Mouse (Mus musculus): ENCODE data around the gene Pcsk5. TPM values are rescaled to one million over a fixed set of nuclear protein-coding genes. Genes with fewer than 3 reads are reported as not detected.

The Pcsk5 gene
- polyA plus RNA-seq, 1 experiment from 2014 or later, result 5.2 TPM

DNA sequence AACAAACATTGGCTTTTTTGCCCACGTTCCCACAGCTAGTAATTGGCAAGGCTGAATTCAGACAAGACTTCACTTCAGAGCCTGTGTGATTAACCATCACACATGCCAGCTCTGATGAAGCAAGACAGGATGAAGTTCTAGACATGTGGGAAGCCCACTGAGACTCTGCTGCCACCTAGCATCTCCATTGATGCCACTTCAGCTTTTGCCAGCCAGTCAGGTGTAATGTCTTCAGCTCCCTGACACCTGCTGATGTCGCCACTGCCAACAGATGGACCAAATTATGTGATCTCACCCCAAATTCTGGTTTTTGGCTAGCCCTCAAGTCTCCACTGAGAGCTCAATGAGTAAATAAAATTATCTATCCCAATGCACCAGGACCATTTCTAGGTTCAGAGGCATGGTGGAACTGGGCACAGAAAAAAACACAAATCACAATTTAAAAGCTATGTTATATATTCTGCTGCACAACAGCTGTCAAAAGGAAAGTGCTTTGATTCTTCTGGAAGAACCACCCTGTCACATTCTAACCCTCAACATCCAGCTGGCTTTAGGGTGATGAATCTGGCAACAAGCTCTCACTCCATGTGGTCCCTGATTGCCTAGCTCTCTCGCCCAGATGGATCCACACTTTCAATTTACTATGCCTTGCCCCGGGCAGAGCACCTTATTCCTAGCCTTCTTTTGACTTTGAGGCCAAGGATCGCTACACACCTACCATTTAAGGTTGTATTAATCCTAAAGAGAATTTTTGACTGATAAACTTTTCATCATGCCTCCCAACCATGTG lies 67.6 kb downstream of the Pcsk5 start:
- WGBS, result 79% methylated on average over 5 of the region's 5 CpGs
- no peaks in the 10 kb centered on the region for H3K36me3 ChIP-seq (ENCODE audit: poor library complexity, severe bottlenecking)
- H3K4me1 ChIP-seq, result no peaks in the 10 kb centered on the region
- no peaks in the 10 kb centered on the region for H3K27me3 ChIP-seq
- no peak overlapping the region for H3K4me3 ChIP-seq
- H3K9ac ChIP-seq, result no peak overlapping the region
- no peak overlapping the region for H3K27ac ChIP-seq
- ATAC-seq, result peak; percentile 51; the same call in 1 of the 2 replicates
- H3K4me2 ChIP-seq, result no peak overlapping the region
- H3K9me3 ChIP-seq (replicated peaks), result no peaks in the 10 kb centered on the region

- no peak overlapping the region for H3K4me3 ChIP-seq
- no peak overlapping the region for H3K4me2 ChIP-seq
- no peak overlapping the region for H3K9ac ChIP-seq
- H3K9me3 ChIP-seq (replicated peaks), result no peaks in the 10 kb centered on the region
- H3K27me3 ChIP-seq, result no peaks in the 10 kb centered on the region
- H3K27ac ChIP-seq, result no peak overlapping the region
- 83% methylated on average over 2 of the region's 2 CpGs for WGBS
- no peak for ATAC-seq
- H3K4me1 ChIP-seq, result no peaks in the 10 kb centered on the region
- no peaks in the 10 kb centered on the region for H3K36me3 ChIP-seq (ENCODE audit: poor library complexity, severe bottlenecking)
Measured at GRCm38 (mm10) chr19:17765001-17765400, 72.4 kb downstream of the Pcsk5 start.

DNA sequence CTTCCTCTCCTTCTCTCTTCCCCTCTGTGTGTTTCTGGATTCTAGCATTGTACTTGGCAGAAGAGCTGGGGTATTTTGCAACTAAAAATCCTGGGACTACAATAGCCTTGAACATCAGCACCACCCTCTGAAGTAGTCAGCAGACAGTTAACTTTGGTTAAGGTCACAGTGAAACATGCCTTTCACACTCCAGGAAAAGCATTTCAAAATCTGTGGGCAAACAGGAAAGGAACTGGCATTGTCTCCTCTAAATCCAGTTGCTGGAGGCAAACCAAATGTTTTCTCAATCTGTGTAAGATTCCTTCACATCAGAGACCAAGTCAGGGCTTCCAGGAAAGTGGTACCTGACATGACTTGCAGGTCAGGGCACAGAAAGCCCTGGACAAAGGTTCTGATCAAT lies 74.7 kb downstream of the Pcsk5 start:
- H3K9ac ChIP-seq, result no peak overlapping the region
- H3K4me3 ChIP-seq, result no peak overlapping the region
- H3K4me2 ChIP-seq, result no peak overlapping the region
- no peaks in the 10 kb centered on the region for H3K9me3 ChIP-seq (replicated peaks)
- ATAC-seq, result no peak
- no peaks in the 10 kb centered on the region for H3K27me3 ChIP-seq
- H3K36me3 ChIP-seq (ENCODE audit: poor library complexity, severe bottlenecking), result no peaks in the 10 kb centered on the region
- no peaks in the 10 kb centered on the region for H3K4me1 ChIP-seq
- H3K27ac ChIP-seq, result no peak overlapping the region

DNA sequence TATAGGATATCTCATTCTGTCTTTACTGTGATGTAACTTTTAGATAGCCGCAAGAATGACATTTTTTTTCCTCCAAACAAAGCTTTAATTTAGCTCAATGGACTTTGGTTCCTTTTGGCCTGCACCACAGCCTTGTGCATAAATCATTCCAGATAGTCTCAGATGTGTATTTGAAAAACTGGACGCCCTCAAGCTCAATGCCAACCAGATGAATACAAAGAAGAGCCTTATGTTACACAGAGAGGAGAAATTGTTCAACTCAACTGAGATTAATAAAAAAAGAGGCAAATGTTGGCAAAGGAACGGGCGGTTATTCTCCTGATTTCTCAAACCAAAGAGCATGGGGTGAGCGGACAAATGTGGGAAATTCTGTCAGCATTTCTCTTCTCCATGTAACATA lies 75.8 kb downstream of the Pcsk5 start:
- no peaks in the 10 kb centered on the region for H3K9me3 ChIP-seq (replicated peaks)
- no peak overlapping the region for H3K4me2 ChIP-seq
- no peak overlapping the region for H3K9ac ChIP-seq
- no peak for ATAC-seq
- no peaks in the 10 kb centered on the region for H3K36me3 ChIP-seq (ENCODE audit: poor library complexity, severe bottlenecking)
- H3K27ac ChIP-seq, result no peak overlapping the region
- H3K27me3 ChIP-seq, result no peaks in the 10 kb centered on the region
- no peaks in the 10 kb centered on the region for H3K4me1 ChIP-seq
- H3K4me3 ChIP-seq, result no peak overlapping the region
- WGBS, result 73% methylated on average over 5 of the region's 5 CpGs

DNA sequence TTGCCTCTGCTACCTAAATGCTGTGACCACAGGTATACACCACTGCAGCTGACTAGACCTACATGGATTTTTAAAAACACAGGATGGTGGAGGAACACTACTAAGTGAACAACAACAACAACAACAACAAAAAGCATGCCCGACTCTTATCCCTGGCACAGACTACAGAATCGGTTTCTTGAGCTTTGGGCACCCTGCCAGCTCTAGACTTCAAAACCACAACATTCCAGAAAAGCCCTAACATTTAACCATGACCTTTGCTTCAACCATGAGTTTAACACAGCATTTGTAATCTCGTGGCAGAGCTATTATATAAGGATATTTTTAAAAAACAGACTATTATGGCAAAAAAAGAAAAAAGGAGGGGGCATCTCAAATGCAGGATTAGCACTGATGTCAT lies 84.6 kb downstream of the Pcsk5 start:
- 68% methylated on average over 3 of the region's 3 CpGs for WGBS
- H3K4me1 ChIP-seq, result no peaks in the 10 kb centered on the region
- no peak overlapping the region for H3K9ac ChIP-seq
- no peaks in the 10 kb centered on the region for H3K9me3 ChIP-seq (replicated peaks)
- no peak; the same call in 1 of the 2 replicates for ATAC-seq
- no peaks in the 10 kb centered on the region for H3K36me3 ChIP-seq (ENCODE audit: poor library complexity, severe bottlenecking)
- no peak overlapping the region for H3K4me3 ChIP-seq
- H3K4me2 ChIP-seq, result no peak overlapping the region
- H3K27me3 ChIP-seq, result no peaks in the 10 kb centered on the region
- no peak overlapping the region for H3K27ac ChIP-seq

DNA sequence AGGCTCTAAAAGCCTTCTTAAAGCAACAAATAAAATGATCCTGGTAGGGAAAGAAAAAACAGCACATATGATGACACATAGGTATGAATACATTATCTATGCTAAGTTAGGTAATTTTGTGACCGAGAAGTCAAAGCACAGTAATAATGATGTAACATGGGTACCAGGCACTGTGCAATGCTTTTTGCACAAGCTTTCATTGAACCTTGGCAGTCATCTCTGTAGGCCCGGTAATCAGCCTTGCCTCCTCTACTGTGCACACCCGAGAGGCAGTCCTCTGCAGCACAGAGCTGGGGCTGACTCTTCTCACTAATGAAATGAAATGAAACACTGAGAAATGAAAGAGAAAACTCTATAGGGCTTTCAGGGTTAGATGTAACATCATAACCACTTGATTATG lies 89.1 kb downstream of the Pcsk5 start:
- no peak for ATAC-seq
- no peak overlapping the region for H3K4me2 ChIP-seq
- WGBS, result 81% methylated on average over 3 of the region's 3 CpGs
- no peaks in the 10 kb centered on the region for H3K4me1 ChIP-seq
- no peak overlapping the region for H3K27ac ChIP-seq
- no peaks in the 10 kb centered on the region for H3K9me3 ChIP-seq (replicated peaks)
- H3K27me3 ChIP-seq, result no peaks in the 10 kb centered on the region
- H3K4me3 ChIP-seq, result no peak overlapping the region
- no peaks in the 10 kb centered on the region for H3K36me3 ChIP-seq (ENCODE audit: poor library complexity, severe bottlenecking)
- H3K9ac ChIP-seq, result no peak overlapping the region

DNA sequence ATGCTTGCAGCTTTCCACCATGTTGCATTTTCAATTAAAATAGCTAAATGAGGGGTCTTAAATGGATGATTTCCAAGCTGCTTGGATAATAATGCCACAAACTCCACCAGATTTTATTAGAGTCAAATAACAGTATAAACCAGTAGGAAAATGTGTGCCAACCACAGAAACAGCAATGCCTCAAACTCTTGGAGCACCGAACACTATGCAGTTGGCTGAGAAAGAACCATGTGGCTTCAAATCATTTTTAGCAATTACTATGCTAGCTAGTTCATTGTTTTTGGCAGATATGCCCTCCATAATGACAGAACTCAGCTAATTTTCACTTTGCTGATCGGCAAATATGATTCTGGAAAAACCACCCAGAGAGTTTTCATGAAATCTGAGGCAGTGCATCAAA lies 92.1 kb downstream of the Pcsk5 start:
- no peaks in the 10 kb centered on the region for H3K4me1 ChIP-seq
- peak; percentile 38; the same call in 1 of the 2 replicates for ATAC-seq
- 95% methylated on average over 2 of the region's 2 CpGs for whole genome bisulfite sequencing
- H3K27me3 ChIP-seq, result no peaks in the 10 kb centered on the region
- H3K4me3 ChIP-seq, result no peak overlapping the region
- no peak overlapping the region for H3K27ac ChIP-seq
- H3K4me2 ChIP-seq, result no peak overlapping the region
- H3K9me3 ChIP-seq (replicated peaks), result no peaks in the 10 kb centered on the region
- H3K9ac ChIP-seq, result no peak overlapping the region
- no peaks in the 10 kb centered on the region for H3K36me3 ChIP-seq (ENCODE audit: poor library complexity, severe bottlenecking)

DNA sequence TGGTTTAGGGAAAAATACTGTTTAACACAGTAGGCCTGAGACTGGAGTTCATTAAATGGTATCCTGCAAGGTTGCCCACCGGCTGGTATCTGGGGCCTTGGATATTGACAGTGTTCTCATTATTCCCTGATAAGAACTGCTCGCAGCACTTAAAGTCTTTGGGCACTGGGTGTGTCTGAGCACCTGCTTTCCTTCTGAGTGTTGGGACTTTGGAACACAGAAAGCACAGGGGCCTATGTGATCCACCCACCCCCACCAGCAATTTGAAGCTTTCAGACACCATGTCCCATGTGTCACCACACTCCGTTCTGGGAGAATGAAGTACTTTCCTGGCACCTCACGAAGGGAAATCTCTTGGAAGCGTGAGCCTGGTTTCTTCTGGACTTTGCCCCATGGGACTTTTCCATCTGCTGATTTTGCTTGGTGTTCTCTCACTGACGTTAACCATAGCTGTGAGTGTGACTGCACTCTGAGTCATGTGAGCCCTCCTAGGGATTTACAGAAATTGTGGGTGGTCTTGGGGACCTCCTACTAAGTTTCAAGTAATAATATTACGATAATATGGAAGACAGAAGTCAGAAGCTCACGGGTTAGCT lies 92.9 kb downstream of the Pcsk5 start:
- 84% methylated on average over 8 of the region's 8 CpGs for WGBS
- Histone ChIP-seq H3K4me1 (no peaks in the 10 kb centered on the region), H3K27ac (no peak overlapping the region), H3K27me3 (no peaks in the 10 kb centered on the region), H3K36me3 (ENCODE audit: poor library complexity, severe bottlenecking) (no peaks in the 10 kb centered on the region), H3K4me3 (no peak overlapping the region), H3K9ac (no peak overlapping the region), H3K4me2 (no peak overlapping the region), H3K9me3 (replicated peaks) (no peaks in the 10 kb centered on the region)
- ATAC-seq, result no peak

GRCm38 (mm10) chr19:17741465-17741864 lies 96.0 kb downstream of the Pcsk5 start:
- 50% methylated on average over 1 of the region's 1 CpGs for WGBS
- Histone ChIP-seq H3K4me2 (no peak overlapping the region), H3K9ac (no peak overlapping the region), H3K27me3 (no peaks in the 10 kb centered on the region), H3K4me1 (0 out of 2 replicates have a peak, but pooled peaks cover under 1% of the 10 kb centered on the region), H3K27ac (no peak overlapping the region), H3K36me3 (ENCODE audit: poor library complexity, severe bottlenecking) (no peaks in the 10 kb centered on the region), H3K9me3 (replicated peaks) (no peaks in the 10 kb centered on the region), H3K4me3 (no peak overlapping the region)
- no peak for ATAC-seq

DNA sequence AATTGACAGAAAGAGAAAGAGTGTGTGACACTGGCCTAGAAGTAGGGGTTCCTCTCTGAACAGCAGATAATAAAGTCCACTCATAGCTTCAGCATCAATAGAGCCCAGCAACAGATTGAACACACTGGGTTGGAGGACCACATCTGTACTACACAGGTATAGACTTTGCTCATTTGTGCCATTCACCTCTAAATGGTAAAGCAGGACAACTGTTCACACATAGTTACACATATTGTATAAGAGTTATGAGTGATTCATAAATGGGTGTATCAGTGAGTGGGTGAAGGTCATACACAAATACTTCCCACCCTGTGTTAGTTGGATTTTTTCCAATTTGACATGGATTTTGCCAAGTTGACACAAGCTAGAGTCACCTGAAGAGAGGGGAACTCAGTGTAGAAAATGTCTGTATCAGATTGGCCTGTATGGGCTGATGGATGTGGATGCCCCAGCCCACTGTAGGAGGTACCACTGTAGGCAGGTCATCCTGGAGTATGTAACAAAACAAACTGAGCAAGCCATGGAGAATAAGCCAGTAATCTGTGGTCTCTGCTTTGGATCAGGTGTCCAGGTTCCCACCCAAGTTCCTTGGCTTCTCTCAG lies 104.7 kb downstream of the Pcsk5 start:
- H3K4me3 ChIP-seq, result no peak overlapping the region
- no peak overlapping the region for H3K9ac ChIP-seq
- H3K27me3 ChIP-seq, result no peaks in the 10 kb centered on the region
- H3K4me2 ChIP-seq, result no peak overlapping the region
- no peaks in the 10 kb centered on the region for H3K36me3 ChIP-seq (ENCODE audit: poor library complexity, severe bottlenecking)
- no peaks in the 10 kb centered on the region for H3K9me3 ChIP-seq (replicated peaks)
- H3K27ac ChIP-seq, result no peak overlapping the region
- no peak for ATAC-seq
- H3K4me1 ChIP-seq, result peaks cover 6% of the 10 kb centered on the region; the same call in 1 of the 2 replicates

DNA sequence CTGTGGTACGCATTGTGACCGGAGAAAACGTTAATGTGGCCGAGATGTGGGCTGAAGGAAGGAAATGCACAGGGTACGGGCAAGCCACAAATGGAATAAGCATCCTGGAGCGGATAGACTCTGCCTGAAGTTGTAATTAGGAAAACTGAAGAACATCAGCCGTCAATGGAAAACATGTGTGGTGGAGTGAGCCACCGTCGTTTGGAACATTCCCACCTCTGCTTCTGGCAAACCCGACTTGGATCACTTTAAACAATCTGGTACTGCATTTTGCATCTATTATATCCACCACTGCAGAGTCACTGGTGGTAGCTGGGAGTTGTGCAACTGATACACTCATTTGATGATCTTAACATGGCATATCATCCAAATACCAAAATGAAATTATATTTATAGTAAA lies 120.4 kb downstream of the Pcsk5 start:
- whole genome bisulfite sequencing, result 91% methylated on average over 10 of the region's 10 CpGs
- Histone ChIP-seq H3K4me1 (no peaks in the 10 kb centered on the region), H3K27ac (no peak overlapping the region)

DNA sequence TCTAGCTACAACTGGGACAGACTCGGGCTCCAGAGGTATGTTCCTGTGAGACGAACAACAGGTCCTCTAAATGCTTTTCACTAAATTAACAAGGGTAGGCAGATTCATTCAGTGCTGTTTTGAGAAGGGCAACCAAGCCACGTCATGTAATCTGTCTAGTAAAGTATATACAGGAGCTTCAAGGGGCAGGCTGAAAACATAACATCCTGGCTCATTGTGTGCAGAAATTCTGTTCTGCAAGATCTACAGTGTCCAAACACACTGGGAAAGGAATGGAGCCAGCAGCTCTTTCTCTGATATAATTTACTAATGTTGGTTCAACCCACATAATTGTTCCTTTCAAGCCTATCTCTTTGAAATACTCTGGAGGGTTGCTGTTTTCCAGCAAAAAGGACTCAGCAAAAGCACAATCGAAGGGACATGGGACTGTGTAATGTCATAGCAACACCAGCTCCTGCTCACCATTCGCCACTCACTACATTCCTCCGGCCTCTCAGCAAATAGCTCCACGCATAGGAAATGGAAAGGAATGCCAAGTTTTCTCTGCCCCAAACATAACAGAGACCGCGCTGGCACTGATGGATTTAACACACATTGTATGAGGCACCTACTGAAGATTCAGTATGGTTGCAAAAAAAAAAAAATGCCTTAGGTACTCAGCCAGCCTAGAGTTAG lies 122.0 kb downstream of the Pcsk5 start:
- 0 out of 2 replicates have a peak, but pooled peaks have one; percentile 45 for ATAC-seq
- H3K9ac ChIP-seq, result no peak overlapping the region
- H3K27ac ChIP-seq, result no peak overlapping the region
- H3K36me3 ChIP-seq (ENCODE audit: poor library complexity, severe bottlenecking), result no peaks in the 10 kb centered on the region
- H3K27me3 ChIP-seq, result no peaks in the 10 kb centered on the region
- H3K4me3 ChIP-seq, result no peak overlapping the region
- H3K9me3 ChIP-seq (replicated peaks), result no peaks in the 10 kb centered on the region
- no peak overlapping the region for H3K4me2 ChIP-seq
- WGBS, result 67% methylated on average over 9 of the region's 9 CpGs
- no peaks in the 10 kb centered on the region for H3K4me1 ChIP-seq

More for the DNA sequence above, 120.4 kb downstream of the Pcsk5 start:
- no peak for ATAC-seq
- Histone ChIP-seq H3K36me3 (ENCODE audit: poor library complexity, severe bottlenecking) (no peaks in the 10 kb centered on the region), H3K4me3 (no peak overlapping the region), H3K27me3 (no peaks in the 10 kb centered on the region), H3K4me2 (no peak overlapping the region), H3K9me3 (replicated peaks) (no peaks in the 10 kb centered on the region), H3K9ac (no peak overlapping the region)
